Mouse (Mus musculus) cerebellum, adult 8-10 months (tissue): ENCODE results near the gene Hrasls.
A peak's percentile ranks its signal among the peaks of the same experiment; 100 is the strongest.

Experiments
- DNase-seq: peaks from one replicate; pipeline ENCODE4 v3.0.0; 2022

Hrasls gene

GRCm38 (mm10) chr16:29209605-29210411, at the start of gene Hrasls:
Gene Hrasls, plus strand, starts transcription at chr16:29209695.
- DNase-seq = peak; percentile 65

GRCm38 (mm10) chr16:29162271-29162670, 47.2 kb upstream of the Hrasls start:
- no peak for DNase-seq

- DNase-seq = no peak
These were observed 42.4 kb upstream of the Hrasls start for GRCm38 (mm10) chr16:29167051-29167450.

- no peak for DNase-seq
These were observed 37.8 kb upstream of the Hrasls start for GRCm38 (mm10) chr16:29171741-29172140.

- DNase-seq = no peak
These were observed 36.3 kb upstream of the Hrasls start for GRCm38 (mm10) chr16:29173201-29173600.

- DNase-seq = no peak
These were observed 34.6 kb upstream of the Hrasls start for GRCm38 (mm10) chr16:29174831-29175350.

GRCm38 (mm10) chr16:29192911-29193310, 16.6 kb upstream of the Hrasls start:
- DNase-seq = peak; percentile 62

GRCm38 (mm10) chr16:29193981-29194380, 15.5 kb upstream of the Hrasls start:
- DNase-seq = peak; percentile 70

- no peak for DNase-seq
These were observed 14.3 kb upstream of the Hrasls start for GRCm38 (mm10) chr16:29195156-29195555.

- no peak for DNase-seq
These were observed 11.0 kb upstream of the Hrasls start for GRCm38 (mm10) chr16:29198461-29198860.

GRCm38 (mm10) chr16:29201146-29201545, 8.3 kb upstream of the Hrasls start:
- no peak for DNase-seq

GRCm38 (mm10) chr16:29204875-29205274, 4.6 kb upstream of the Hrasls start:
- no peak for DNase-seq

- no peak for DNase-seq
These were observed 3.9 kb upstream of the Hrasls start for GRCm38 (mm10) chr16:29205581-29205980.

- peak; percentile 26 for DNase-seq
These were observed 654 bp upstream of the Hrasls start for GRCm38 (mm10) chr16:29208841-29209240.

GRCm38 (mm10) chr16:29216395-29217295, 7.2 kb downstream of the Hrasls start:
- DNase-seq = no peak

- DNase-seq = peak; percentile 4
These were observed 26.5 kb downstream of the Hrasls start for GRCm38 (mm10) chr16:29235951-29236350.

GRCm38 (mm10) chr16:29254325-29254724, 44.8 kb downstream of the Hrasls start:
- no peak for DNase-seq
